Mouse (Mus musculus) brown adipose tissue, adult 24 weeks (tissue): ENCODE measurements at regions not wholly inside any gene's neighbourhood (a gene's known extent, or its start where the extent isn't known, plus 50 kb on each side); places are given as distances from the start of the nearest gene placed in this dataset.
"Not testable (repeated sequence)": the region's sequence is repeated elsewhere in the genome, so short reads cannot be mapped to it uniquely, and the experiment has no call there.

ENCODE experiments used
- H3K27ac ChIP-seq: fragments of 200-500 bp; replicated peaks from 2 replicates; pipeline ENCODE4 v1.5.1; 2012; ENCODE audit warnings: low read depth, mild to moderate bottlenecking, low read length
- H3K4me1 ChIP-seq: fragments of 200-500 bp; 2 replicates; pipeline ENCODE4 v1.6.1; 2012; ENCODE audit warnings: low read length, mixed read lengths; ENCODE audit not compliant: control insufficient read depth, insufficient read depth, insufficient read length
- H3K4me3 ChIP-seq: fragments of 200-500 bp; 2 replicates; pipeline ENCODE4 v1.5.1; 2012; ENCODE audit warnings: low read depth, mild to moderate bottlenecking, low read length, moderate library complexity; ENCODE audit not compliant: insufficient read depth

- Histone ChIP-seq H3K27ac (no peak overlapping the region), H3K4me3 (no peak overlapping the region), H3K4me1 (no peaks in the 10 kb centered on the region)
Observed at GRCm38 (mm10) chr10:19297669-19298068, 58.7 kb upstream of the Olig3 start.

GRCm38 (mm10) chr10:19295388-19296013 lies 60.8 kb upstream of the Olig3 start:
- Histone ChIP-seq H3K4me3 (no peak overlapping the region), H3K27ac (no peak overlapping the region), H3K4me1 (no peaks in the 10 kb centered on the region)

- Histone ChIP-seq H3K27ac (no peak overlapping the region), H3K4me3 (no peak overlapping the region), H3K4me1 (no peaks in the 10 kb centered on the region)
Observed at GRCm38 (mm10) chr10:19291474-19291873, 64.9 kb upstream of the Olig3 start.

GRCm38 (mm10) chr10:19291039-19291438 lies 65.3 kb upstream of the Olig3 start:
- not testable (repeated sequence) for H3K4me3 ChIP-seq, H3K27ac ChIP-seq, H3K4me1 ChIP-seq

- Histone ChIP-seq H3K4me1 (no peaks in the 10 kb centered on the region), H3K4me3 (no peak overlapping the region), H3K27ac (no peak overlapping the region)
Observed at GRCm38 (mm10) chr10:19282166-19282565, 74.2 kb upstream of the Olig3 start.

GRCm38 (mm10) chr10:19281021-19281420 lies 75.3 kb upstream of the Olig3 start:
- Histone ChIP-seq H3K27ac (no peak overlapping the region), H3K4me1 (no peaks in the 10 kb centered on the region), H3K4me3 (no peak overlapping the region)

GRCm38 (mm10) chr10:19278189-19278842 lies 78.0 kb upstream of the Olig3 start:
- H3K4me3 ChIP-seq, result no peak overlapping the region
- H3K27ac ChIP-seq, result no peak overlapping the region
- H3K4me1 ChIP-seq, result no peaks in the 10 kb centered on the region

- Histone ChIP-seq H3K4me3 (no peak overlapping the region), H3K27ac (no peak overlapping the region), H3K4me1 (no peaks in the 10 kb centered on the region)
Observed at GRCm38 (mm10) chr10:19277103-19277827, 79.1 kb upstream of the Olig3 start.

GRCm38 (mm10) chr10:19274985-19275384 lies 81.3 kb upstream of the Olig3 start:
- H3K4me3 ChIP-seq, result no peak overlapping the region
- no peak overlapping the region for H3K27ac ChIP-seq
- no peaks in the 10 kb centered on the region for H3K4me1 ChIP-seq

- no peak overlapping the region for H3K4me3 ChIP-seq
- H3K27ac ChIP-seq, result no peak overlapping the region
- no peaks in the 10 kb centered on the region for H3K4me1 ChIP-seq
Observed at GRCm38 (mm10) chr10:19269418-19269817, 86.9 kb upstream of the Olig3 start.

GRCm38 (mm10) chr10:19268051-19268450 lies 88.3 kb upstream of the Olig3 start:
- H3K4me3 ChIP-seq, result no peak overlapping the region
- H3K27ac ChIP-seq, result no peak overlapping the region
- H3K4me1 ChIP-seq, result no peaks in the 10 kb centered on the region

GRCm38 (mm10) chr10:19240102-19240759 lies 116.1 kb upstream of the Olig3 start:
- Histone ChIP-seq H3K4me3 (no peak overlapping the region), H3K27ac (no peak overlapping the region), H3K4me1 (no peaks in the 10 kb centered on the region)

- H3K27ac ChIP-seq, result no peak overlapping the region
- H3K4me3 ChIP-seq, result no peak overlapping the region
- H3K4me1 ChIP-seq, result no peaks in the 10 kb centered on the region
Observed at GRCm38 (mm10) chr10:19216240-19216639, 140.1 kb upstream of the Olig3 start.

GRCm38 (mm10) chr10:19209751-19210150 lies 146.6 kb upstream of the Olig3 start:
- Histone ChIP-seq H3K4me3 (no peak overlapping the region), H3K4me1 (no peaks in the 10 kb centered on the region), H3K27ac (no peak overlapping the region)

GRCm38 (mm10) chr10:19208101-19208722 lies 148.1 kb upstream of the Olig3 start:
- no peak overlapping the region for H3K4me3 ChIP-seq
- H3K27ac ChIP-seq, result no peak overlapping the region
- no peaks in the 10 kb centered on the region for H3K4me1 ChIP-seq
